Mouse (Mus musculus) ovary, adult 10 weeks (tissue): ENCODE results near the gene Nhsl1. TPM values are rescaled to one million over a fixed set of nuclear protein-coding genes. Genes with fewer than 3 reads are reported as not detected.

Experiments
- polyA plus RNA-seq: library from polyadenylated mRNA; stranded (reverse); fragments of 350-450 nt; fragmentation: Illumina TruSeq; extraction: RNeasy Lipid Tissue Mini Kit (QIAGEN cat#74804); gene quantifications from one replicate; pipeline ENCODE4 v1.2.3, GENCODE M21; 2014

Gene Nhsl1
- 3.8 TPM for polyA plus RNA-seq

DNA sequence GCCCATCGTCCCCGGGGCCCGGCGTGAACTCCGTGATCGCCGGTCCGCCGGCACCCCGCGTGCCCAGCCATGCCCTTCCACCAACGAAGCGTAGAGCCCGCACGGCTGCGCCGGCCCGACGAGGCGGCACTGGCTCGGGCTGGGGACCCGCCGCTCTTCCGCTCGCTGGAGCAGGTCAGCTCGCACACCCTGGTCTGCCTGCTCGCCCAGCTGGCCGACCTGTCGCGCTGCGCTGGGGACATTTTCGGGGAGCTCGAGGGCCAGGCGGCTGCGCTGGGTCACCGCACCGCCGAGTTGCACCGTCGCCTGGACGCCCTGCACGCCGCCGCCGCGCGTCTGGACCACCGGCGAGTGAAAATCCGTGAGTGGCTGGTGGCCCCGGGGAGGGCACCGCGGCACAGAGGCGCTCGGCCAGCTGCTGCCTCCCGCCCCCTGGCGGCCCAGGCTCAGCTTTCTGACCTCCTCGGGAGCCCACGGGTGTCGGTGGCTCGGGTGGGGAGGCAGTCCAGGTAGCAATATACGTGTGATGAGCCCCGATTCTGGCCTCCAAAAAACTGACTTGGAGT, at the start of gene Nhsl1:
Gene Nhsl1 (plus strand): TSS at position 70 of the 566 bp plus-strand sequence.

DNA sequence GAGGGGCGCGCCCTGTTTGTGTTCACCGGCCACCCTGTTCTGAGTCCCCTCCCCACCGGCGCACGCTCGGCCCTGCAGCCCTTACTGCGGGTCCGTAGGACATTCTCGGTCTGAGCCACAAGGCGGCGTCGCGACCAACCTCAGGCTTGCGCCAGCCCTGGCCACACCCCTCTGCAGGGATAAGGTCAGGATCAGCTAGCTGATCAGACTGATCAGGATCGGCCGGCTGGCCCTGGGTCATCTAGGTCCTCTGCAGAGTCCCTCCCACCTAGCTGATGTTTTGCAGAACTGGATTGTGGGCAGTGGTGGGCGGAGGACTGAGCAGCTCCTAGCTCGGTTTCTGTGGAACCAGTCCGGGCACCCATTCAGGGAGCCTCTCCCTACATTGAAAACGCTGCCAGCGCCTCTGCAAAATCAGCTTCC, 227.0 kb downstream of the Nhsl1 start, which contains the start of gene Hebp2:
Gene Hebp2 (minus strand): TSS at position 264 of the 423 bp plus-strand sequence.

Other genes starting within 250 kb of the Nhsl1 start
- gene Ect2l, start 108.1 kb upstream of the Nhsl1 start, polyA plus RNA-seq = 2.2 TPM
- gene Ccdc28a, start 84.0 kb upstream of the Nhsl1 start, polyA plus RNA-seq = 6.8 TPM
- 6.1 TPM for gene Hebp2, start 227.1 kb downstream of the Nhsl1 start, polyA plus RNA-seq